Mouse (Mus musculus) frontal cortex, postnatal 10 days (tissue): ENCODE measurements around the gene Olfr1186.
"Not testable (repeated sequence)": the region's sequence is repeated elsewhere in the genome, so short reads cannot be mapped to it uniquely, and the experiment has no call there.

Source experiments
- DNase-seq, 2 experiments: peaks; one replicate each; pipeline ENCODE4 v3.0.0; 2022; ENCODE audit warnings: low spot score in 2 of 2, mixed read lengths in 1 of 2

Olfr1186 gene

DNA sequence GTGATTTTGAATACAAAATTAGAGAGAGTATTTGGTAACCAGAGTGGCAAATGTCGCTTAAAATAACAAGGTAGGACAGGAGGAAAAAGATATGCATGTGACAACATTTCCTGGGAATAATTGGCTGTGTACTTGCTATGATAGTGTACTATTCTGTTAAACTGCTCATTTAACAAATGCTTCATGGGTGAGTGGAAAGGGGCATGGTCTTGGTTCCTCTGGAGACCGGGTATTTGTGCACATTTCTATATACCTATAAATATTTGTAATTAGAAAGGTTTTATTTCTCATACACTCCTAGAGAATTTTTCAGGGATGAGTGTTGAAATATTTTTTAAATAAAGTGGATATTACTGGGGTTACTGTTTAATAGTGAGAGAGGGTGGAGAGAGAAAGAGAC is at the start of gene Olfr1186:
TSS of gene Olfr1186 (plus strand) at position 301 of the 400 bp plus-strand sequence.
- DNase-seq = no peak

DNA sequence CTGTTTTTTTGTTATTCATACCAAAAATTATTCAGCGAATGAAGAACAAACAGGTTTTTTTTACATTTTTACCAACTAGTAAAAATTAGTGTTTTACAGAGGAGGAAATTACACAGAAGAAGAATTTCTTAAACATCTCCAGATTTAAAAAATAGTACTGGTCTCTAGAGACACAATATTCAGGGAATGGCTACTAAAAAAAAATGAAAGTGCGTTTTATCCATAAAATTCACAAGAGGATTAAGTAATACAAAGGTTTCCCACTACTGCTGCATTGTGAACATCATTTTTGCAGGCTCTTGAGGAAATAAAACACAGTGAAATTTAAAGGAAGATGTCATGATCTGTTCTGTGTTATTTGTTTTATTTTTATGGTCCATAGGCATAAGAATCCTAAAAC is 35.1 kb upstream of the Olfr1186 start, which contains the start of gene Olfr1184:
TSS of gene Olfr1184 (plus strand) at position 301 of the 400 bp plus-strand sequence.
- no peak for DNase-seq

DNA sequence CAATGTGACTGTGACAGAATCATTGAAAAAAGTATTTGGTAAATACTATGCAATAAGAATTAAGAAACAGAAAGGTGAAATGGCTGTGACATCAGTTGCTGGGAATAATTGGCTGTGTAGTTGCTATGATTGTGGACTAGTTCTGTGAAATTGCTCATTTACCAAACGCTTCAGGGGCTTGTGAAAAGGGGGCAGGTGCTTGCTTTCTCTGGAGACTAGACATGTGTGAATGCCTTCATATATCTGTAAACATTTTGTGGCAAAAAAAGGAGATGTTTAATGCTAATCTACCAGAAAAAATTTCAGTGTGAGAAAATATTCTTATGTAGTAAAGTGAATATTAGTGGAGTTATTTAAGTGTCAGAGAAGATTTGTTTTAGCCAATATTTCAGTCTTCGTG is 25.3 kb upstream of the Olfr1186 start, which contains the start of gene Olfr1185-ps1:
TSS of gene Olfr1185-ps1 (plus strand) at position 301 of the 400 bp plus-strand sequence.
- DNase-seq = no peak

DNA sequence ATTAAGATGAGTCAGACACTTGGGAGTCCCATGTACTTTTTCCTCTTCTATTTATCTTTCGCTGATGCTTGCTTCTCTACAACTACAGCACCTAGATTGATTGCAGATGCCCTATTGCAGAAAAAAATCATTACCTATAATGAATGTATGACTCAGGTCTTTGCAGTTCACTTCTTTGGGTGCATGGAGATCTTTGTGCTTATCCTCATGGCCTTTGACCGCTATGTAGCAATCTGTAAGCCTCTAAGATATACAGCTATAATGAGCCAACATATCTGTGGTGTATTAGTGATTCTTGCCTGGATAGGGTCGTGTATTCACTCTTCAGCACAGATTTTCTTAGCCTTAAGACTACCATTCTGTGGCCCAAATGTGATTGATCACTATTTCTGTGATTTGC is 7.4 kb downstream of the Olfr1186 start:
- DNase-seq = no peak

DNA sequence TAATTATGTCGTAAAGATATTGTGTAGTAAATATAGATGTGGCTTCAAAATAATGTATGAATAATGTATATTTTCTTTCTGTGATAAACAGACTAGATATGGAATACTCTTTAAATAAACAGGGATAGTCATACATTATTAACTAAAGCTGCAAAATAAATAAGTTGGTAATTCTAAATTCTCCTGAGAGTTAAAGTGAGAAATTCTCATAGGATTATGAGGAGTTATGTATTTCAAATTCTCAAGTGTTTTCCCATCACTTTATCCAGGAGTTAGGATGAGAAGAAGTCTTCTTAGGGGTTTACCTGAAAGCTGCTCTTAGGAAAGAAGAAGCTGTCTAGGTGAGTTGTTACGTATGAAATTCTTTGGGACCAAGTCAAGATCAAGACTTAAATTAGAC is 38.3 kb downstream of the Olfr1186 start, which contains the start of gene Olfr1188:
TSS of gene Olfr1188 (plus strand) at position 301 of the 400 bp plus-strand sequence.
- DNase-seq = no peak

DNA sequence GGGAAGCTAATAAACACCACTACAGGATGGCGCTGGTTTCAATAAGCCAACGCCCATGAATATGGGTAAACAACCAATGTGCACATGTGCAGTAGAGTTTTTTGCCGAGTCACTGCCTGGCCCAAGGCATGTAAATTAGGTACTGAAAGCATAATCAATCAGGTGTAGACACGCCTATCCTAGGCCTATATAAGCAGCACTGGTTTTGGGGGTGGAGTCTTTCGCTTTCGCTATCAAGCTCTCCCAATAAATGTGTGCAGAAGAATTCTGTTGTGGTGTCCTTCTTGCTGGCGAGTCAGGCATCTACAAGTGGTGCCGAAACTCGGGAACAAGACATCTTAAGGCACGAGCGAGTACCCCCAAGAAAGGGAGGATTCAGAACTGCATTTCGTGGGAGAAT is 54.3 kb downstream of the Olfr1186 start:
- not testable (repeated sequence) for DNase-seq
